Mouse (Mus musculus) megakaryocyte-erythroid progenitor cell, adult 5-6 weeks (primary cell): ENCODE measurements around the gene Dcbld1. TPM values are rescaled to one million over a fixed set of nuclear protein-coding genes. Genes with fewer than 3 reads are reported as not detected.
"Not testable (repeated sequence)": the region's sequence is repeated elsewhere in the genome, so short reads cannot be mapped to it uniquely, and the experiment has no call there.

Experiments
- ATAC-seq: replicated peaks from 2 replicates; pipeline ENCODE4 v1.8.0; 2016; ENCODE audit warnings: mild to moderate bottlenecking, inconsistent platforms; ENCODE audit not compliant: severe bottlenecking, poor library complexity, low FRiP score, low TSS enrichment
- total RNA-seq, 2 experiments: library from RNA; stranded (forward) in 1 of 2; stranded (reverse) in 1 of 2; fragments of 200-1000, 215-1000 nt in 1 of 2; fragments of >200 nt in 1 of 2; fragmentation: Nextera tagmentation in 1 of 2; gene quantifications; 2 replicates each; pipeline ENCODE4 v1.2.3; 2014 to 2017

Gene Dcbld1
- total RNA-seq, 2 experiments from 2014 or later: not detected

GRCm38 (mm10) chr10:52258180-52258948, 24.9 kb downstream of the Dcbld1 start:
- no peak for ATAC-seq

DNA sequence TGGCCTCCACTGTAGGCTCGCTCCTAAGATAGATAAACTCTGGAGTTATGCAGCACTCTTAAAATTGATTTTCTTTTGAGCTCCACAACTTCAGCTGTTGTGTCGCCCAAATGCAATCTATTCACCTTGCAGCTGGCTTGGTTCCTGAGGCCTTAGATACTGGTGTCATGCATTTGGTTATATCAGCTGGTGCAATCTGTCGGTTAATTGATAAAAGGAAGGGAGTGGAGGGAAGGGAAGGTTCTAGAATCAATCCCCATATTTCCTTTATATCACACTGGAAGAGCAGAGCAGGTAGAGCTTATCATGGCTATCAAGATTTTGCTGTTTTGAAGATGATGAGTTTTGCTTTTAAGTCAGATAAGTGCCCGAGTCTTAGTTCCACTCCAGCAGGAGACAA, 26.8 kb downstream of the Dcbld1 start:
- ATAC-seq: no peak

DNA sequence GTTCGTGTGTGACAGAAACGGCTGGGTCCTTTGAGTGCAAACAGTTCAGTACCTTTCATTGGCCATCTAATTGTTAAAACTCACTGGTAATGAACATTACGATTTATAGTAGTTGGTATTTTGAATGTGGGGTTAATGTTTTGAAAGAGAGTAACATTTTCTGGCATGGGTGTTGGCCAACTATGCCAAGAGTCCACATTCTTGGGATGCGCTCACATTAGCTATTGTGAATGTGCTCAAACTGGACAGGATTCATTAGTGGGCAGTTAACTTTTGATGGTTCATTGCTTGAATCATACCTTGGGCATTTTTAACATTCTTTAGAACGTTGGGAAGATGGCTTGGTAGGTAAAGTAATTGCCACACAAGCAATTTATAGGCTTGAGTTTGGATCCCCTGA, 30.7 kb downstream of the Dcbld1 start:
- ATAC-seq: no peak

- no peak for ATAC-seq
These were observed 35.5 kb downstream of the Dcbld1 start for GRCm38 (mm10) chr10:52268879-52269278.

GRCm38 (mm10) chr10:52271385-52271784, 38.0 kb downstream of the Dcbld1 start:
- no peak for ATAC-seq

- ATAC-seq: no peak
These were observed 39.6 kb downstream of the Dcbld1 start for GRCm38 (mm10) chr10:52273012-52273411.

GRCm38 (mm10) chr10:52274001-52274909, 40.8 kb downstream of the Dcbld1 start:
- ATAC-seq: no peak

- no peak for ATAC-seq
These were observed 41.6 kb downstream of the Dcbld1 start for GRCm38 (mm10) chr10:52274910-52275604.

GRCm38 (mm10) chr10:52276579-52276978, 43.2 kb downstream of the Dcbld1 start:
- ATAC-seq: no peak

GRCm38 (mm10) chr10:52277564-52277963, 44.1 kb downstream of the Dcbld1 start:
- not testable (repeated sequence) for ATAC-seq

DNA sequence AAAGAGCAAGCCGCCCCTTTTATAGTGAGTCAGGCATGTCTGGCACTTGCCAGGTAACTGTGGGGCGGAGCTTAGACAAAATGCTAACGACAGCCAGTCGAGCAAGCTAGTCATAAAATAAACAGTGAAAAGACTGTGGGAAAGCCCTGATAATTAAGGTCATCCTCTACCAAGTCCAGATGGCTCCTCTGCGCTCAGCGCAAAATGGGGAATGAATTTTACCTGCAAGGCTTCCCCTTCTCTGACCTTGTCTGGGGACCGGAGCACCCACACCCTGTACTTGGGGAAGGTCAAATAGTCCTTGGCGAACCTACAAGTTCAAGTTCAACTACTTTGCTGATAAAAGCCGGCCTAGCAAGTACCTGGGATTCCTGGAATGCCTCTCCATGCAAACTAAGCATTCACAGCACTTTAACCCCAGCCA, 44.6 kb downstream of the Dcbld1 start:
- ATAC-seq: no peak

DNA sequence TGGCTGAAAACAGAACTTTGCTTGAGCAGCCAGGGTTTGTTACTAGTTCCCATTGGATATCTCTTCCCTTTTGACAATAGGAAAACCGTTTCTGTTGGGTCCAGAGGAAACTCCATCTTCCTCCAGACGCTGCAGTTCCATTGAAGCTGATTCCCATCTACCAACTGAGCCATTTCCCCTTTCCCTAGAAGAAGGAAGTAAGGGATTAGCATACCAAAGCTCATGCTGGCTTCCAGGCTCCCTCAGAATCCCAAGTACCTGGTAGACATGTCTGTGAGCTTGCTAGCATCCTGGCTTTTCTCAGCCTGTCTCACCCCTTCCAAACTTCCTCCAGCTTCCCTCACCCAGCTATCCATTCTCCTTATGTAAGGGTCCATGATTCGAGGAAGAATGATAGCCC, 45.4 kb downstream of the Dcbld1 start:
- ATAC-seq: no peak

GRCm38 (mm10) chr10:52279876-52280275, 46.5 kb downstream of the Dcbld1 start:
- no peak for ATAC-seq

GRCm38 (mm10) chr10:52280623-52281022, 47.2 kb downstream of the Dcbld1 start:
- no peak for ATAC-seq

DNA sequence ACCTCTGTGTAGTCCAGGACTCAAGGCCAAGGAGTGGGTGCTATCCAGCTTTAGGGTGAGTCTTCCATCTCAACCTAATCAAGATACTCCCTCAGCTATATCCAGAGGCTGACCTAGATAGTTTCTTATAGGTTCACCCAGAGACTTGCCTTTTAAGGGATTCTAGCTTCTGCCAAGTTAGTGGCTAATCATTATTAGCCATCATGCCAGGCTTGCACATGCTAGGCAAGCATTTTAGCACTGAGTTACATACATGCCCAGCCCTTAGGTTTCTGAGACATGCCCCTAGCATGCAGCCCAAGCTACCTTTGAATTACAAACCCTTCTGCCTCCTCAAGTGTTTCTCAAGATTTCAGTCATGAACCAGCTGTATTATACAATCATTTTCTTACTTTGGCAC, 47.9 kb downstream of the Dcbld1 start:
- ATAC-seq: no peak

- no peak for ATAC-seq
These were observed 51.2 kb downstream of the Dcbld1 start for GRCm38 (mm10) chr10:52284578-52284977.

GRCm38 (mm10) chr10:52287852-52288533, 54.6 kb downstream of the Dcbld1 start:
- no peak for ATAC-seq

DNA sequence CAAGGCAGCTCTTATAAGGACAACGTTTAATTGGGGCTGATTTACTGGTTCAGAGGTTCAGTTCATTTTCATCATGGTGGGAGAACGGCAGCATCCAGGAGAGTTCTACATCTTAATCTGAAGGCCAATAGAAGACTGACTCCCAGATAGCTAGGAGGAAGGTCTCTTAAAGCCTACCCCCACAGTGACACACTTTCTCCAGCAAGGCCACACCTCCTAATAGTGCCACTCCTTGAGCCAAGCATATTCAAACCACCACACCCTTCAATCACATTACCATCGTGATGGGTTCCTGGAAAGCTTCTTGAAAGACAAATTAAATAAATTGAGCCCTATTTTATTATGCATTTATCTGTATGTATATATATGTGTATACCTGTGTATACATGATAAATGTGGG, 55.8 kb downstream of the Dcbld1 start:
- no peak for ATAC-seq

DNA sequence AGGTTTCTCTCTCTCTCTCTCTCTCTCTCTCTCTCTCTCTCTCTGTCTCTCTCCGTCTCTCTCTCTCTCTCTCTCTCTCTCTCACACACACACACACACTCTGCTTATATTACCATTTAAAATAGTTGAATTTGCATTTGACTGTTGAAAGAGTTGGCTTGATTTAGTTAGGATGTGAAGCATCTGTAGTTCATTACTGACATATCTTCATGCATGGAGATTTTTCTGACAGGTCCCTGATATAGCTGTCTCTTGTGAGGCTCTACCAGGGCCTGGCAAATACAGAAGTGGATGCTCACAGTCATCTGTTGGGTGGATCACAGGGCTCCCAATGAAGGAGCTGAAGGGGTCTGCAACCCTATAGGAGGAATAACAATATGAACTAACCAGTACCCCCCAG, 59.0 kb downstream of the Dcbld1 start:
- ATAC-seq: not testable (repeated sequence)
